In genomic region chr12:53908761-53909160, GRCm38 (mm10) we compare ENCODE assay signal across 15 mouse cellular contexts.
"Had no signal": no experiment of that assay in that cellular context is flagged by ENCODE, and none has a peak within 500 bp of the region (broad histone marks: within the 10 kb centered on the region; RNA-seq: fewer than 3 reads in every experiment).

No protein-coding gene starts in this region.

- H3K9me3 ChIP-seq: limb, embryonic 15.5 days; liver, embryonic 13.5 days; lung, embryonic 15.5 days; megakaryocyte, embryonic 14.5 days; midbrain, embryonic 12.5 days; stomach, embryonic 15.5 days had no signal

- H3K27ac ChIP-seq: kidney, postnatal 0 days; limb, embryonic 15.5 days; liver, embryonic 13.5 days; lung, embryonic 15.5 days; macrophage; midbrain, embryonic 12.5 days; stomach, embryonic 15.5 days had no signal

- DNase-seq: kidney, adult 11 months; kidney, adult 9 months; kidney, postnatal 36 days; liver, embryonic 13.5 days; liver, postnatal 0 days; lung, postnatal 14 days; thymus, postnatal 36 days had no signal

- H3K36me3 ChIP-seq: limb, embryonic 15.5 days; liver, embryonic 13.5 days; lung, embryonic 15.5 days; midbrain, embryonic 12.5 days; stomach, embryonic 15.5 days had no signal

- H3K9ac ChIP-seq: limb, embryonic 15.5 days; liver, embryonic 13.5 days; liver, postnatal 0 days; lung, embryonic 15.5 days; midbrain, embryonic 12.5 days; stomach, embryonic 15.5 days had no signal

- H3K4me2 ChIP-seq: limb, embryonic 15.5 days; liver, embryonic 13.5 days; lung, embryonic 15.5 days; midbrain, embryonic 12.5 days; stomach, embryonic 15.5 days had no signal

- H3K4me3 ChIP-seq: limb, embryonic 15.5 days; liver, embryonic 13.5 days; lung, embryonic 15.5 days; megakaryocyte, embryonic 14.5 days; midbrain, embryonic 12.5 days; stomach, embryonic 15.5 days had no signal

- ATAC-seq: liver, postnatal 0 days; midbrain, embryonic 16.5 days had no signal

- H3K4me1 ChIP-seq: limb, embryonic 15.5 days; liver, embryonic 13.5 days; lung, embryonic 15.5 days; megakaryocyte, embryonic 14.5 days; stomach, embryonic 15.5 days had no signal

- H3K27me3 ChIP-seq: limb, embryonic 15.5 days; liver, embryonic 13.5 days; lung, embryonic 15.5 days; megakaryocyte, embryonic 14.5 days; midbrain, embryonic 12.5 days; stomach, embryonic 15.5 days had no signal
